Mouse (Mus musculus) Patski (cell line): Measurements from ENCODE around the gene Sept14. TPM values are rescaled to one million over a fixed set of nuclear protein-coding genes. Genes with fewer than 3 reads are reported as not detected.
A peak's percentile ranks its signal among the peaks of the same experiment; 100 is the strongest.

ENCODE experiments used
- ATAC-seq: fragments of 100-300 bp; one replicate; pipeline ENCODE4 v1.8.0; 2021
- CTCF ChIA-PET: fragments of 350-600 bp; sonication (Branson Sonifier 250); formaldehyde crosslinking; loops from one replicate; lab custom pipeline; 2022; ENCODE audit warnings: inconsistent platforms; lab: Charles Lee
- POLR2A ChIA-PET: fragments of 350-600 bp; sonication (Branson Sonifier 250); formaldehyde crosslinking; loops from one replicate; lab custom pipeline; 2022; ENCODE audit warnings: antibody characterized with exemption, inconsistent platforms; lab: Charles Lee
- DNase-seq: peaks from one replicate; pipeline ENCODE4 v3.0.0-alpha.2; 2011; ENCODE audit warnings: low read depth, low spot score
- H3K27me3 ChIP-seq: fragments of 371-371 bp; one replicate; pipeline ENCODE4 v1.5.1; 2021
- CTCF ChIP-seq: fragments of 100-300 bp; IDR thresholded peaks from one replicate; pipeline ENCODE4 v1.5.1; 2021
- in situ Hi-C: fragments of 300-500 bp; cut with MboI; formaldehyde crosslinking; loops from 3 replicates; pipeline ENCODE4 v1.11.1; 2018; ENCODE audit warnings: low pct_unique_long_range_greater_than_20kb, mixed read lengths
- polyA plus RNA-seq: library from polyadenylated mRNA; unstranded; gene quantifications from one replicate; pipeline ENCODE4 v1.2.3, GENCODE M21; 2021

Sept14 gene
- polyA plus RNA-seq, 1 experiment from 2014 or later, result 0.09 TPM

DNA sequence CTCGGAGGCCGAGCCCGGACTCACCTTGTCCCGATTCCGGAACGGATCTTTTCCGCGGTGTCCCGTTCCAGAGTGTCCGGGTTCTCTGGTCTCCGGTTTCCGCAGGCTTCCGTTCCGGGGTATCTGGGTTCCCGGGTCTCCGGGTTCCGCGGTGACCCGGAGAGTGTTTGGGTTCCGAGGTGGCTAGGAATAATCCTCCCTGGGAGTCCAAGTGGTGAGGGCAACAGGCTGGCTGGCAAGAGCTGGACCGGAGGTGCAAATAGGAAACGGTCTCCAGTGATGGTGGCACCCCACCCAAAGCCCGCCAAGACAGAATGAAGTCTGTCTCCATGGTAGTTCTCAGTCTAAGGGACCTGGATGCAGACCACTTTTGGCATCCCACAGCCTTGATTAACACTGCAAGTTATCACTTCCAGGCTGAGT, 38.3 kb downstream of the Sept14 start, which contains the start of gene Zfp11:
TSS of gene Zfp11 (minus strand) at position 64 of the 423 bp plus-strand sequence.
- no peak for TF ChIP-seq CTCF

GRCm38 (mm10) chr5:129669453-129670035, 38.8 kb downstream of the Sept14 start:
- DNase-seq (no peak), ATAC-seq (peak; percentile 57)
- ChIA-PET POLR2A (interaction anchor here (0.6 to 1.4 kb wide), 5 partner anchors 10 to 198 kb away, joined by 3 to 11 read pairs (median 4); no protein-coding TSS in a partner anchor), CTCF (interaction anchor here (2.2 kb wide), 1 partner anchor 55 kb away, joined by 13 read pairs; the partner anchor contains the start of gene Nipsnap2)
- H3K27me3 ChIP-seq, result peaks cover 11% of the 10 kb centered on the region
- in situ Hi-C loops, result no loop called here
- no peak for TF ChIP-seq CTCF

More for the DNA sequence above, 38.3 kb downstream of the Sept14 start, which contains the start of gene Zfp11:
- POLR2A ChIA-PET, result interaction anchor here (0.6 to 1.4 kb wide), 2 partner anchors 10 to 206 kb away, joined by 6 to 11 read pairs; no protein-coding TSS in a partner anchor
- in situ Hi-C loops, result no loop called here
- peak; percentile 48 for DNase-seq
- ATAC-seq, result peak; percentile 89
- CTCF ChIA-PET, result interaction anchor here (2.2 kb wide), 1 partner anchor 55 kb away, joined by 13 read pairs; the partner anchor contains the start of gene Nipsnap2
- peaks cover 11% of the 10 kb centered on the region for H3K27me3 ChIP-seq

DNA sequence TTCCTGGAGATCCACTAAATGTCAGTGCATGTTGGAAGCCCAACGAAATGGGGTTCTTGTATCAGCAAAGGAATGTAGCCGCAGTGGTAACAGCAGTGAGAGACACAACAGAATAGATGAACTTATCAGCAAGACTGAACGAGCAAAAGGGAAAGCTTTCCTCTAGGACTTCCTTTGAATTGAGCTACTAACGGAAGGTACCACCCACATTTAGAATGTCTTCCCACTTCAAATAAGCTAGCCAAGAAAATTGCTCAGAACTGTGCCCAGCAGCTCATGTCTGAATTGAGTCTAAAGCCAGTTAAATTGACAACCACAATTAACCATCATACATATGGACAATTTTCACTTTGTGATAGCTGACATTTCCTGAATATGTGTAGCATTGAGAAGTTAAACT, 40.5 kb downstream of the Sept14 start:
- no peak for DNase-seq
- in situ Hi-C loops, result no loop called here
- ChIA-PET POLR2A (no interaction called here), CTCF (interaction anchor here (1.3 to 2.2 kb wide), 2 partner anchors 55 to 57 kb away, joined by 3 to 13 read pairs; partner anchors contain the start of gene Nipsnap2)
- peaks cover 1% of the 10 kb centered on the region for H3K27me3 ChIP-seq
- TF ChIP-seq CTCF, result no peak
- no peak for ATAC-seq

DNA sequence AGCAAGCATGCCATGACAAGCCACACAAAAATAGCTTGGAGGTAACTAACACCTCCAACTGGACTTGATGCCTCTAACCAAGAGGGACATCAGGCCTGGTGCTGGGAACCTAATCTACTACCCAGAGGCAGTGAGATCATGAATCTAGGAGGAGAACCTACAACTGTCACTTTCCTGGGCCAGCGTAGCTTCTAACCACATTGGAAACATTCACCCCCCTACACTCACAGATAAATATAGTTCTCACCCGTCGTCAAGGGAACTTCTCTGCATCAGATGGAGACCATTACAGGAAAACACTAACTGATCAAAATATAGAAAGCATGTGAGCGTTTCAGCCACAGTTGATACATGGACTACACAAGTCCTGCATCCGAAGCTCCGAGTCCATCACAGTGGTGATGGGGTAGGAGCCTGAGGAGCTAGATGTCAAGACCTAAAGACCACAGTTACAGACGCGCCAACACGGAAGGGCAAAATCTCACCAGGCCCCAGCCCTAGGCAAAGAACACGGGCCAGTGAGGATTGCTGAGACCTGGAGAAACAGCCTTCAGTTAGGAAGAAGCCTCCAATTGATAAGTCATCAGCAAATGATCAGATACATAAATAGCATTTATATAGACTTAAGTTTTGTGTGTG, 41.9 kb downstream of the Sept14 start:
- POLR2A ChIA-PET, result no interaction called here
- no peaks in the 10 kb centered on the region for H3K27me3 ChIP-seq
- no peak for DNase-seq
- no peak for TF ChIP-seq CTCF
- no peak for ATAC-seq
- in situ Hi-C loops, result no loop called here
- CTCF ChIA-PET, result interaction anchor here (1.3 kb wide), 1 partner anchor 57 kb away, joined by 3 read pairs; no protein-coding TSS in a partner anchor

- no peak for TF ChIP-seq CTCF
- DNase-seq, result no peak
- no peaks in the 10 kb centered on the region for H3K27me3 ChIP-seq
- ATAC-seq, result peak; percentile 83
- ChIA-PET POLR2A (no interaction called here), CTCF (interaction anchor here (1.2 kb wide), 1 partner anchor 61 kb away, joined by 3 read pairs; no protein-coding TSS in a partner anchor)
- in situ Hi-C loops, result no loop called here
Measured at GRCm38 (mm10) chr5:129664090-129664489, 44.2 kb downstream of the Sept14 start.

DNA sequence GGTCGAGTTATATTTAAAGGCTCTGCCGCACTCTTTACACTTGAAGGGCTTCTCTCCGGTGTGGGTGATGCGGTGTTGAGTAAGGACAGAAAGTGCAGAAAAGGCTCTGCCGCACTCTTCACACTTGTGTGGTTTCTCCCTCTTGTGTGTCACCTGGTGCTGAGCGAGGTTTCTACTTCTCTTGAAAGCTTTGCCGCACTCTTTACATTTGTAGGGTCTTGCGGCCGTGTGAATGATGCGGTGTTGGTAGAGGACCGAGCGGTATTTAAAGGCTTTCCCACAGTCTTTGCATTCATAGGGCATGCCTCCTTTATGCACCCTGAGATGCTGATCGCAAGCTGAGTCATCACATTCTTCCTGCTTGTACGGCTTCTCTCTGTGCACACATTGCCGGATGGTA, 50.4 kb downstream of the Sept14 start:
- DNase-seq, result no peak
- TF ChIP-seq CTCF, result no peak
- in situ Hi-C loops, result no loop called here
- ChIA-PET CTCF (no interaction called here), POLR2A (no interaction called here)
- ATAC-seq, result no peak
- H3K27me3 ChIP-seq, result no peaks in the 10 kb centered on the region

DNA sequence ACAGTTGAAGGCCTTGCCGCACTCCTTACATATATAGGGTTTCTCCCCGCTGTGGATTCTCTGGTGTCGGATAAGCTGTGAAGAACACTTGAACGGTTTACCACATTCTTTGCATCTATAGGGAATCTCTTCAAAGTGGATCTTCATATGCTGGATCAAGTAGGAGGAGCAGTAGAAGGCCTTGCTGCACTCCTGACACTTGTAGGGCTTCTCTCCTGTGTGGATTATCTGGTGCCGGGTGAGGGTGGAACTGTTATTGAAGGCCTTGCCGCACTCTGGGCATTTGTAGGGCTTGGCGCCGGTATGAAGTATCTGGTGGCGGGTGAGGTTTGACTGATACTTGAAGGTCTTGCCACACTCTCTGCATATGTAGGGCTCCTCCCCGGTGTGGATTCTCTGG, 51.3 kb downstream of the Sept14 start:
- DNase-seq (no peak), ATAC-seq (no peak)
- H3K27me3 ChIP-seq, result no peaks in the 10 kb centered on the region
- ChIA-PET CTCF (no interaction called here), POLR2A (no interaction called here)
- no peak for TF ChIP-seq CTCF
- in situ Hi-C loops, result no loop called here

DNA sequence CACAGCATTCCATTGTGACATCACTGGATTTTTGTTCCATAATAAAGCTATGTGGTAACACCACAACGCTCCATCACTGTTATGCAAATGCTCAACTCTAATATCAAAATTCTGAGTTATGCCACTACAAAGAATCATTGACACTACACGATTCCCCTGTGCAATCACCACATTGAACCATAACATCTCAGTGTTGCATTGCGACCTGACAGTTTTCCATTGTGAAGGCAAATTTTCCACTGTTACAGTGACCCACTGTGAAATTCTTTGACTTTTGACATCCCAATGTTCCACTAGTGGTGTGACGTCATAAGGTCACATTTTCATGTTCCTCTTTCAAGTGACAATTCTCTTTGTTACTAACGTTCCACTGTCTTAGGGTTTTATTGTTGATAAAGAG, 57.5 kb downstream of the Sept14 start:
- no peak for ATAC-seq
- POLR2A ChIA-PET, result interaction anchor here (0.9 kb wide), 1 partner anchor 8 kb away, joined by 3 read pairs; no protein-coding TSS in a partner anchor

More for the DNA sequence above, 57.5 kb downstream of the Sept14 start:
- CTCF ChIA-PET, result no interaction called here
- TF ChIP-seq CTCF, result no peak
- no peak for DNase-seq
- in situ Hi-C loops, result no loop called here
- H3K27me3 ChIP-seq, result no peaks in the 10 kb centered on the region

Other genes starting within 250 kb of the Sept14 start
- gene Sfswap, start 207.3 kb downstream of the Sept14 start, polyA plus RNA-seq, result 71.8 TPM
- 0.81 TPM for gene Mmp17, start 124.3 kb downstream of the Sept14 start, polyA plus RNA-seq
- gene Zfp11, start 38.4 kb downstream of the Sept14 start, polyA plus RNA-seq, result 5.5 TPM
- gene Mrps17, start 7.0 kb upstream of the Sept14 start, polyA plus RNA-seq, result 76.7 TPM
- gene Nipsnap2, start 16.6 kb upstream of the Sept14 start, polyA plus RNA-seq, result 244 TPM
- 153 TPM for gene Psph, start 78.9 kb upstream of the Sept14 start, polyA plus RNA-seq
- gene Sumf2, start 138.5 kb upstream of the Sept14 start, polyA plus RNA-seq, result 112 TPM
- gene Chchd2, start 179.0 kb upstream of the Sept14 start, polyA plus RNA-seq, result 686 TPM
- 4.0 TPM for gene Zbed5, start 187.2 kb upstream of the Sept14 start, polyA plus RNA-seq
- gene Phkg1, start 190.0 kb upstream of the Sept14 start, polyA plus RNA-seq, result 4.4 TPM
- gene Nupr1l, start 200.0 kb upstream of the Sept14 start, polyA plus RNA-seq, result 5.8 TPM
- 32.3 TPM for gene Vkorc1l1, start 233.5 kb upstream of the Sept14 start, polyA plus RNA-seq